Mouse (Mus musculus): ENCODE data around the gene Grin3b.

- TF ChIP-seq CTCF (IDR thresholded peaks at IDR 0.05; ENCODE audit: borderline replicate concordance, extremely low read depth, insufficient read depth, insufficient read length), result no peak
- no peak for TF ChIP-seq POLR2A (IDR thresholded peaks at IDR 0.05; ENCODE audit: borderline replicate concordance, extremely low read depth, insufficient read depth, insufficient read length, poor library complexity, severe bottlenecking)
These were observed 26.7 kb downstream of the Grin3b start for GRCm38 (mm10) chr10:79997034-79997760.

Measured in brain, embryonic 14.5 days (tissue).